Mouse (Mus musculus): ENCODE measurements around the gene Sycp3. TPM values are rescaled to one million over a fixed set of nuclear protein-coding genes. Genes with fewer than 3 reads are reported as not detected.
"Not testable (repeated sequence)": the region's sequence is repeated elsewhere in the genome, so short reads cannot be mapped to it uniquely, and the experiment has no call there.

Gene Sycp3
- polyA plus RNA-seq, 1 experiment from 2014 or later = 0.23 TPM

- H3K4me1 ChIP-seq (replicated peaks; ENCODE audit: control insufficient read depth, insufficient read depth, low read length) = peaks cover 4% of the 10 kb centered on the region
- H3K27ac ChIP-seq (ENCODE audit: low read depth) = peak overlapping the region; percentile 62
- H3K9ac ChIP-seq (ENCODE audit: low read length) = peak overlapping the region; percentile 66
- peak overlapping the region; percentile 82; the same call in 1 of the 2 replicates for H3K4me3 ChIP-seq (ENCODE audit: low read depth, low read length)
- H3K36me3 ChIP-seq (ENCODE audit: control insufficient read depth, insufficient read depth, low read length) = no peaks in the 10 kb centered on the region
- no peaks in the 10 kb centered on the region for H3K27me3 ChIP-seq (replicated peaks; ENCODE audit: control insufficient read depth, insufficient read depth, low read length)
- ATAC-seq (replicated peaks; ENCODE audit: low FRiP score, low TSS enrichment, low read depth) = no peak
- H3K4me2 ChIP-seq (ENCODE audit: low read length) = peak overlapping the region; percentile 69
- H3K9me3 ChIP-seq (ENCODE audit: control insufficient read depth, low read length) = no peaks in the 10 kb centered on the region
- no peak for DNase-seq (ENCODE audit: low spot score)
- 58% methylated on average over 3 of the region's 3 CpGs for WGBS
These were observed 45.1 kb downstream of the Sycp3 start for GRCm38 (mm10) chr10:88504481-88504880.

- Histone ChIP-seq H3K27ac (ENCODE audit: low read depth) (peak overlapping the region; percentile 65), H3K27me3 (replicated peaks; ENCODE audit: control insufficient read depth, insufficient read depth, low read length) (no peaks in the 10 kb centered on the region), H3K4me1 (replicated peaks; ENCODE audit: control insufficient read depth, insufficient read depth, low read length) (peaks cover 4% of the 10 kb centered on the region), H3K4me3 (ENCODE audit: low read depth, low read length) (no peak overlapping the region; the same call in 1 of the 2 replicates), H3K9me3 (ENCODE audit: control insufficient read depth, low read length) (no peaks in the 10 kb centered on the region), H3K36me3 (ENCODE audit: control insufficient read depth, insufficient read depth, low read length) (no peaks in the 10 kb centered on the region), H3K4me2 (ENCODE audit: low read length) (no peak overlapping the region), H3K9ac (ENCODE audit: low read length) (no peak overlapping the region)
- DNase-seq (ENCODE audit: low spot score) (no peak), ATAC-seq (replicated peaks; ENCODE audit: low FRiP score, low TSS enrichment, low read depth) (peak; percentile 38)
- 56% methylated on average over 5 of the region's 5 CpGs for WGBS
These were observed 45.9 kb downstream of the Sycp3 start for GRCm38 (mm10) chr10:88505256-88505655.

GRCm38 (mm10) chr10:88507691-88508143 is 48.3 kb downstream of the Sycp3 start:
- WGBS = 45% methylated on average over 7 of the region's 7 CpGs
- Histone ChIP-seq H3K9ac (ENCODE audit: low read length) (no peak overlapping the region), H3K4me2 (ENCODE audit: low read length) (no peak overlapping the region), H3K4me1 (replicated peaks; ENCODE audit: control insufficient read depth, insufficient read depth, low read length) (no peaks in the 10 kb centered on the region), H3K27me3 (replicated peaks; ENCODE audit: control insufficient read depth, insufficient read depth, low read length) (no peaks in the 10 kb centered on the region), H3K27ac (ENCODE audit: low read depth) (no peak overlapping the region), H3K36me3 (ENCODE audit: control insufficient read depth, insufficient read depth, low read length) (no peaks in the 10 kb centered on the region), H3K9me3 (ENCODE audit: control insufficient read depth, low read length) (no peaks in the 10 kb centered on the region), H3K4me3 (ENCODE audit: low read depth, low read length) (no peak overlapping the region)
- ATAC-seq (replicated peaks; ENCODE audit: low FRiP score, low TSS enrichment, low read depth) (no peak), DNase-seq (ENCODE audit: low spot score) (no peak)

GRCm38 (mm10) chr10:88510503-88511271 is 51.3 kb downstream of the Sycp3 start:
- H3K27ac ChIP-seq (ENCODE audit: low read depth) = 0 out of 2 replicates have a peak overlapping the region, but pooled peaks have one; percentile 4
- no peak for DNase-seq (ENCODE audit: low spot score)
- no peaks in the 10 kb centered on the region for H3K27me3 ChIP-seq (replicated peaks; ENCODE audit: control insufficient read depth, insufficient read depth, low read length)
- no peak overlapping the region for H3K9ac ChIP-seq (ENCODE audit: low read length)
- ATAC-seq (replicated peaks; ENCODE audit: low FRiP score, low TSS enrichment, low read depth) = no peak
- no peak overlapping the region for H3K4me3 ChIP-seq (ENCODE audit: low read depth, low read length)
- no peaks in the 10 kb centered on the region for H3K9me3 ChIP-seq (ENCODE audit: control insufficient read depth, low read length)
- H3K36me3 ChIP-seq (ENCODE audit: control insufficient read depth, insufficient read depth, low read length) = no peaks in the 10 kb centered on the region
- WGBS = 64% methylated on average over 12 of the region's 12 CpGs
- no peak overlapping the region for H3K4me2 ChIP-seq (ENCODE audit: low read length)
- H3K4me1 ChIP-seq (replicated peaks; ENCODE audit: control insufficient read depth, insufficient read depth, low read length) = no peaks in the 10 kb centered on the region

- DNase-seq (ENCODE audit: low spot score) (no peak), ATAC-seq (replicated peaks; ENCODE audit: low FRiP score, low TSS enrichment, low read depth) (no peak)
- WGBS = 77% methylated on average over 9 of the region's 9 CpGs
- H3K27ac ChIP-seq (ENCODE audit: low read depth) = no peak overlapping the region
- no peaks in the 10 kb centered on the region for H3K27me3 ChIP-seq (replicated peaks; ENCODE audit: control insufficient read depth, insufficient read depth, low read length)
- H3K4me1 ChIP-seq (replicated peaks; ENCODE audit: control insufficient read depth, insufficient read depth, low read length) = no peaks in the 10 kb centered on the region
- no peak overlapping the region for H3K9ac ChIP-seq (ENCODE audit: low read length)
- H3K4me3 ChIP-seq (ENCODE audit: low read depth, low read length) = no peak overlapping the region
- H3K9me3 ChIP-seq (ENCODE audit: control insufficient read depth, low read length) = no peaks in the 10 kb centered on the region
- no peak overlapping the region for H3K4me2 ChIP-seq (ENCODE audit: low read length)
- no peaks in the 10 kb centered on the region for H3K36me3 ChIP-seq (ENCODE audit: control insufficient read depth, insufficient read depth, low read length)
These were observed 52.0 kb downstream of the Sycp3 start for GRCm38 (mm10) chr10:88511355-88511754.

- Histone ChIP-seq H3K27me3 (replicated peaks; ENCODE audit: control insufficient read depth, insufficient read depth, low read length) (no peaks in the 10 kb centered on the region), H3K4me1 (replicated peaks; ENCODE audit: control insufficient read depth, insufficient read depth, low read length) (no peaks in the 10 kb centered on the region), H3K27ac (ENCODE audit: low read depth) (no peak overlapping the region), H3K4me3 (ENCODE audit: low read depth, low read length) (no peak overlapping the region), H3K9ac (ENCODE audit: low read length) (no peak overlapping the region), H3K36me3 (ENCODE audit: control insufficient read depth, insufficient read depth, low read length) (no peaks in the 10 kb centered on the region), H3K4me2 (ENCODE audit: low read length) (no peak overlapping the region), H3K9me3 (ENCODE audit: control insufficient read depth, low read length) (no peaks in the 10 kb centered on the region)
- ATAC-seq (replicated peaks; ENCODE audit: low FRiP score, low TSS enrichment, low read depth) (no peak), DNase-seq (ENCODE audit: low spot score) (no peak)
- WGBS = 75% methylated on average over 8 of the region's 8 CpGs
These were observed 54.3 kb downstream of the Sycp3 start for GRCm38 (mm10) chr10:88513574-88514135.

GRCm38 (mm10) chr10:88514495-88514894 is 55.1 kb downstream of the Sycp3 start:
- Histone ChIP-seq H3K4me1 (replicated peaks; ENCODE audit: control insufficient read depth, insufficient read depth, low read length) (no peaks in the 10 kb centered on the region), H3K27ac (ENCODE audit: low read depth) (no peak overlapping the region), H3K9ac (ENCODE audit: low read length) (no peak overlapping the region), H3K27me3 (replicated peaks; ENCODE audit: control insufficient read depth, insufficient read depth, low read length) (no peaks in the 10 kb centered on the region), H3K4me2 (ENCODE audit: low read length) (no peak overlapping the region), H3K36me3 (ENCODE audit: control insufficient read depth, insufficient read depth, low read length) (no peaks in the 10 kb centered on the region), H3K4me3 (ENCODE audit: low read depth, low read length) (no peak overlapping the region), H3K9me3 (ENCODE audit: control insufficient read depth, low read length) (no peaks in the 10 kb centered on the region)
- no peak for DNase-seq (ENCODE audit: low spot score)
- ATAC-seq (replicated peaks; ENCODE audit: low FRiP score, low TSS enrichment, low read depth) = no peak
- 69% methylated on average over 2 of the region's 2 CpGs for WGBS

- H3K4me2 ChIP-seq (ENCODE audit: low read length); H3K27me3 ChIP-seq (replicated peaks; ENCODE audit: control insufficient read depth, insufficient read depth, low read length); H3K9ac ChIP-seq (ENCODE audit: low read length); H3K4me1 ChIP-seq (replicated peaks; ENCODE audit: control insufficient read depth, insufficient read depth, low read length); H3K4me3 ChIP-seq (ENCODE audit: low read depth, low read length); H3K27ac ChIP-seq (ENCODE audit: low read depth); H3K36me3 ChIP-seq (ENCODE audit: control insufficient read depth, insufficient read depth, low read length); H3K9me3 ChIP-seq (ENCODE audit: control insufficient read depth, low read length); DNase-seq (ENCODE audit: low spot score); ATAC-seq (replicated peaks; ENCODE audit: low FRiP score, low TSS enrichment, low read depth): not testable (repeated sequence)
- WGBS = 74% methylated on average over 7 of the region's 7 CpGs
These were observed 55.7 kb downstream of the Sycp3 start for GRCm38 (mm10) chr10:88515049-88515448.

GRCm38 (mm10) chr10:88522795-88523194 is 63.4 kb downstream of the Sycp3 start:
- Histone ChIP-seq H3K27me3 (replicated peaks; ENCODE audit: control insufficient read depth, insufficient read depth, low read length) (no peaks in the 10 kb centered on the region), H3K9ac (ENCODE audit: low read length) (no peak overlapping the region), H3K9me3 (ENCODE audit: control insufficient read depth, low read length) (no peaks in the 10 kb centered on the region), H3K27ac (ENCODE audit: low read depth) (no peak overlapping the region), H3K4me3 (ENCODE audit: low read depth, low read length) (no peak overlapping the region), H3K36me3 (ENCODE audit: control insufficient read depth, insufficient read depth, low read length) (no peaks in the 10 kb centered on the region), H3K4me1 (replicated peaks; ENCODE audit: control insufficient read depth, insufficient read depth, low read length) (no peaks in the 10 kb centered on the region), H3K4me2 (ENCODE audit: low read length) (no peak overlapping the region)
- 73% methylated on average over 8 of the region's 8 CpGs for WGBS
- ATAC-seq (replicated peaks; ENCODE audit: low FRiP score, low TSS enrichment, low read depth) (no peak), DNase-seq (ENCODE audit: low spot score) (no peak)

Measured in intestine, embryonic 14.5 days (tissue).